Mouse (Mus musculus): ENCODE measurements at regions not wholly inside any gene's neighbourhood (a gene's known extent, or its start where the extent isn't known, plus 50 kb on each side); places are given as distances from the start of the nearest gene placed in this dataset.

GRCm38 (mm10) chr9:101413071-101413633 lies 161.6 kb upstream of the Ppp2r3a start:
- H3K27ac ChIP-seq (ENCODE audit: insufficient read depth, low read length): no peak overlapping the region
- no peak overlapping the region for H3K4me3 ChIP-seq (replicated peaks; ENCODE audit: insufficient read depth, low read depth, low read length)
- WGBS: 65% methylated on average over 3 of the region's 3 CpGs
- no peaks in the 10 kb centered on the region for H3K27me3 ChIP-seq (ENCODE audit: control insufficient read depth, insufficient read depth, low read length)
- DNase-seq: no peak
- no peaks in the 10 kb centered on the region for H3K4me1 ChIP-seq (ENCODE audit: control insufficient read depth, insufficient read depth, low read length)
- TF ChIP-seq POLR2A (IDR thresholded peaks at IDR 0.05; ENCODE audit: borderline replicate concordance, insufficient read depth, low read length) (no peak), CTCF (IDR thresholded peaks at IDR 0.05; ENCODE audit: borderline replicate concordance, insufficient read depth, low read depth, low read length) (no peak)

GRCm38 (mm10) chr9:101411951-101412350 lies 160.4 kb upstream of the Ppp2r3a start:
- no peak for DNase-seq
- no peak for TF ChIP-seq CTCF (IDR thresholded peaks at IDR 0.05; ENCODE audit: borderline replicate concordance, insufficient read depth, low read depth, low read length)
- no peak for TF ChIP-seq POLR2A (IDR thresholded peaks at IDR 0.05; ENCODE audit: borderline replicate concordance, insufficient read depth, low read length)
- H3K4me3 ChIP-seq (replicated peaks; ENCODE audit: insufficient read depth, low read depth, low read length): no peak overlapping the region
- H3K27me3 ChIP-seq (ENCODE audit: control insufficient read depth, insufficient read depth, low read length): no peaks in the 10 kb centered on the region
- no peak overlapping the region for H3K27ac ChIP-seq (ENCODE audit: insufficient read depth, low read length)
- WGBS: 98% methylated on average over 3 of the region's 3 CpGs
- peaks cover 3% of the 10 kb centered on the region; the same call in 1 of the 2 replicates for H3K4me1 ChIP-seq (ENCODE audit: control insufficient read depth, insufficient read depth, low read length)

- H3K27ac ChIP-seq (ENCODE audit: insufficient read depth, low read length): no peak overlapping the region
- whole genome bisulfite sequencing: 93% methylated on average over 5 of the region's 5 CpGs
- peaks cover 4% of the 10 kb centered on the region; the same call in 1 of the 2 replicates for H3K4me1 ChIP-seq (ENCODE audit: control insufficient read depth, insufficient read depth, low read length)
- no peak for TF ChIP-seq CTCF (IDR thresholded peaks at IDR 0.05; ENCODE audit: borderline replicate concordance, insufficient read depth, low read depth, low read length)
- TF ChIP-seq POLR2A (IDR thresholded peaks at IDR 0.05; ENCODE audit: borderline replicate concordance, insufficient read depth, low read length): no peak
- DNase-seq: no peak
- no peak overlapping the region for H3K4me3 ChIP-seq (replicated peaks; ENCODE audit: insufficient read depth, low read depth, low read length)
- H3K27me3 ChIP-seq (ENCODE audit: control insufficient read depth, insufficient read depth, low read length): no peaks in the 10 kb centered on the region
Measured at GRCm38 (mm10) chr9:101411532-101411880, 159.9 kb upstream of the Ppp2r3a start.

DNA sequence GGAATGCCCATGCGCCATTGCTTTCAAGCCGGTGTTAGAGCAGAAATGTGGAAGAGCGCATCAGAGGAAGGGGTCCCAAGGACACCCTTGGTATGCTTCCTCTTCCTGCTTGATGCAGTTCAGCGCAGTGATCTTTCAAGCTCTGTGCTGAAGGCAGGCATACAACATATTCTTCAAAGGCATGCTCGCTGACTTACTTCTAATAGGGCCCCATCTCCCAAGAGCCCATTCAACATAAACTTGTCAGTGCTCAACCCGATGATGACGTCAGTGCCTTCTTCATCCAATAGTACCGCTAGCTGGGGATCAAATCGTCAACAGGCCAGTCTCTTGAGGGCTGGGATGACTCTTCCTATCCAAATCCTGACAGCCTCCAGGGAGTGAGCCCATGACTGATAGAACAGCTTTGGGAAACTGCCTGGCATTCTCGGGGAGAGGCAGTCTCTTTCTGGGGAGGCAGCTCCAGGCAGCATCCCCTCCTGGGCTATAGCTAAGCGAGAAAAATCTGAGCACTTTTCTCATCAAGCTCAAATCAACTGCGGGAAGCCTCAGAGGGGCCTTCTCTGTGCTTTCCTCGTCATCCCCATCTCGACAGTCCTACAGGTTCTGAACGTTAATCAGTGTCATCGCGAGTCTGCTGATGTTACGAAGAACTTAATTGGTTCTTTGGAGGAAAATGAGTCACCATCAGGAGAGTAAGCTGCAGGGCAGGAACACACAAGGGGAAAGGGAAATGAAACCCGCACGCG lies 159.4 kb upstream of the Ppp2r3a start:
- 89% methylated on average over 21 of the region's 21 CpGs for WGBS
- no peak overlapping the region for H3K27ac ChIP-seq (ENCODE audit: insufficient read depth, low read length)

DNA sequence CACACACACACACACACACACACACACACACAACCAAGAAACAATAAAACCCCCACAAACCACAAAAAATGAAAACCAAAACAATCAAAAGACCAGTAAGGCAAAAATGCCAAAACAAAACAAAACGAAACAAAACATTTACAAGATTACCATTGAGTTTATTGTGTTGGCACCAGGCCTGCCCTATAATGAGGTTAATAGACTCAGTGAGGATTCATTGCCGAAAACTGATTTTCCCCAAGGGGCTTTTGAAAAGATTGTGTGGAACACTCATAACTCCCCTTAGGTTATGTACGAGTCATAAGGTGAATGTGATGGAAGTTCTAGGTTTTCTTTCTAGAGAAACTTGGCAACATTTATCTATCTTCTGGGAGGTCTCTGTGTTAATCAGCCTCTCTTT lies 158.8 kb upstream of the Ppp2r3a start:
- TF ChIP-seq POLR2A (IDR thresholded peaks at IDR 0.05; ENCODE audit: borderline replicate concordance, insufficient read depth, low read length) (no peak), CTCF (IDR thresholded peaks at IDR 0.05; ENCODE audit: borderline replicate concordance, insufficient read depth, low read depth, low read length) (no peak)
- Histone ChIP-seq H3K27me3 (ENCODE audit: control insufficient read depth, insufficient read depth, low read length) (no peaks in the 10 kb centered on the region), H3K4me3 (replicated peaks; ENCODE audit: insufficient read depth, low read depth, low read length) (no peak overlapping the region), H3K27ac (ENCODE audit: insufficient read depth, low read length) (no peak overlapping the region), H3K4me1 (ENCODE audit: control insufficient read depth, insufficient read depth, low read length) (peaks cover 4% of the 10 kb centered on the region; the same call in 1 of the 2 replicates)
- DNase-seq: no peak
- WGBS: 89% methylated on average over 3 of the region's 3 CpGs

More for the DNA sequence above, 159.4 kb upstream of the Ppp2r3a start:
- no peak overlapping the region for H3K4me3 ChIP-seq (replicated peaks; ENCODE audit: insufficient read depth, low read depth, low read length)
- H3K27me3 ChIP-seq (ENCODE audit: control insufficient read depth, insufficient read depth, low read length): no peaks in the 10 kb centered on the region
- DNase-seq: no peak
- TF ChIP-seq POLR2A (IDR thresholded peaks at IDR 0.05; ENCODE audit: borderline replicate concordance, insufficient read depth, low read length) (no peak), CTCF (IDR thresholded peaks at IDR 0.05; ENCODE audit: borderline replicate concordance, insufficient read depth, low read depth, low read length) (no peak)
- peaks cover 4% of the 10 kb centered on the region; the same call in 1 of the 2 replicates for H3K4me1 ChIP-seq (ENCODE audit: control insufficient read depth, insufficient read depth, low read length)

- TF ChIP-seq CTCF (IDR thresholded peaks at IDR 0.05; ENCODE audit: borderline replicate concordance, insufficient read depth, low read depth, low read length) (no peak), POLR2A (IDR thresholded peaks at IDR 0.05; ENCODE audit: borderline replicate concordance, insufficient read depth, low read length) (no peak)
Measured at GRCm38 (mm10) chr9:101408116-101408515, 156.5 kb upstream of the Ppp2r3a start.

DNA sequence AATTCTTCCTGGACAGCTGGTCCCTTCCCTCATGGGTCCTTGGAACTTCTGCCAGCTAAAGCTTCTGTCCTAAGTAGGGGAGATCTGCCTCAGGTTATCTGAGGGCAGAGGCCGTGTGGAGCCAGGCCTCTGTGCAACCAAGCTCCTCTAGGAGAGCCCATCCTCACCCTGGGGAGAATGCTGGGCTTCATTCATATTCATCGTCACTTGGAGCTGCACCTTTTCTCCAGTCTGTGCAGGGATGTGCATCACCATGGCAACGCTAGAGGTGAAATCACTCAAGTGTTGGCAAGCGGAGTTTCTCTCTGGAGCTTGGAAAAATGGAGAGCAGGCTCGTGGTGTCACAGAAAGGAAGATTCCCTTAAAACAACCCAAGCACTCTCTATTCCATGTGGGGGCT lies 155.5 kb upstream of the Ppp2r3a start:
- TF ChIP-seq CTCF (IDR thresholded peaks at IDR 0.05; ENCODE audit: borderline replicate concordance, insufficient read depth, low read depth, low read length): no peak
- H3K27me3 ChIP-seq (ENCODE audit: control insufficient read depth, insufficient read depth, low read length): no peaks in the 10 kb centered on the region
- H3K4me3 ChIP-seq (replicated peaks; ENCODE audit: insufficient read depth, low read depth, low read length): no peak overlapping the region
- 25% methylated on average over 5 of the region's 5 CpGs for WGBS
- no peak overlapping the region for H3K27ac ChIP-seq (ENCODE audit: insufficient read depth, low read length)
- peak; percentile 19 to 41 for DNase-seq
- H3K4me1 ChIP-seq (ENCODE audit: control insufficient read depth, insufficient read depth, low read length): peaks cover 14% of the 10 kb centered on the region

More at GRCm38 (mm10) chr9:101408116-101408515, 156.5 kb upstream of the Ppp2r3a start:
- 100% methylated on average over 1 of the region's 1 CpGs for WGBS
- Histone ChIP-seq H3K27me3 (ENCODE audit: control insufficient read depth, insufficient read depth, low read length) (no peaks in the 10 kb centered on the region), H3K4me3 (replicated peaks; ENCODE audit: insufficient read depth, low read depth, low read length) (no peak overlapping the region), H3K4me1 (ENCODE audit: control insufficient read depth, insufficient read depth, low read length) (peaks cover 14% of the 10 kb centered on the region), H3K27ac (ENCODE audit: insufficient read depth, low read length) (no peak overlapping the region)
- DNase-seq: no peak

Measured in cerebellum, adult 2 months (tissue).